Mouse (Mus musculus): Measurements from ENCODE around the gene Rpl9-ps1.

DNA sequence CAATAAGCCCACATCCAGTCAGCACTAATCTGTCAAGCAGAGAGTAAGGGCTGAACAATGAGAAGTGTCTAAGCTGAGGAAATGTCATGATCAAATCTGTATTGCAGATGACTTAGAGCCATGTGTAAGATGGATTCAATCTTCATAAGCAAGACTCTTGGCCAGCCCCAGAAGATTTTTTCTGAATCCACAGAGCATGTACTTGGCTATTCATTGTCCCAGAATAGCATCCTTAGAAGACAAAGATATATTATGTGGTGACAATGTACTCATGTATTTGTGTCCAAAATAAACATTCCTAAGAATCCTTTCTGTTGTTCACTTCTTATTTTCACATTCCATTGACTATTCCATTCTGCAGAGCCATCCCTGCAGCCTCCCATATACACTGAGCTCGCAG, 44.5 kb upstream of the Rpl9-ps1 start:
- TF ChIP-seq CTCF (IDR thresholded peaks at IDR 0.05; ENCODE audit: insufficient read depth, low read depth, low read length), result no peak
- TF ChIP-seq POLR2A (IDR thresholded peaks at IDR 0.05; ENCODE audit: insufficient read depth, low read depth, low read length), result no peak
